Mouse (Mus musculus) heart, embryonic 11.5 days (tissue): ENCODE measurements around the gene Ccdc27. TPM values are rescaled to one million over a fixed set of nuclear protein-coding genes. Genes with fewer than 3 reads are reported as not detected.

Experiments used
- ATAC-seq: fragments of 200-750 bp; cut with Nextera tagmentation; replicated peaks from 2 replicates; pipeline ENCODE4 v1.8.0; 2017; ENCODE audit warnings: moderate library complexity; ENCODE audit not compliant: insufficient number of reproducible peaks, low FRiP score, low TSS enrichment
- H3K27ac ChIP-seq: fragments of 300-500 bp; sonication (generic); 2 replicates; pipeline ENCODE4 v1.5.1; 2014; ENCODE audit warnings: mild to moderate bottlenecking, low read depth, low read length
- H3K27me3 ChIP-seq: fragments of 300-500 bp; sonication (generic); 2 replicates; pipeline ENCODE4 v1.6.1; 2014; ENCODE audit warnings: mild to moderate bottlenecking, low read length, mixed read lengths; ENCODE audit not compliant: control insufficient read depth, insufficient read depth
- H3K36me3 ChIP-seq: fragments of 300-500 bp; sonication (generic); 2 replicates; pipeline ENCODE4 v1.6.1; 2014; ENCODE audit warnings: mild to moderate bottlenecking, low read length, moderate library complexity, mixed read lengths; ENCODE audit not compliant: control insufficient read depth, insufficient read depth
- H3K4me1 ChIP-seq: fragments of 300-500 bp; sonication (generic); 2 replicates; pipeline ENCODE4 v1.6.1; 2014; ENCODE audit warnings: low read length; ENCODE audit not compliant: control insufficient read depth, insufficient read depth
- H3K4me2 ChIP-seq: fragments of 300-500 bp; sonication (generic); 2 replicates; pipeline ENCODE4 v1.6.1; 2014; ENCODE audit warnings: mild to moderate bottlenecking, moderate library complexity
- H3K4me3 ChIP-seq: fragments of 300-500 bp; sonication (generic); 2 replicates; pipeline ENCODE4 v1.5.1; 2014; ENCODE audit warnings: low read depth, low read length
- H3K9ac ChIP-seq: fragments of 300-500 bp; sonication (generic); 2 replicates; pipeline ENCODE4 v1.6.1; 2014; ENCODE audit warnings: mild to moderate bottlenecking, low read depth, low read length, moderate library complexity
- H3K9me3 ChIP-seq: fragments of 300-500 bp; sonication (generic); replicated peaks from 2 replicates; pipeline ENCODE4 v1.6.1; 2016; ENCODE audit warnings: low read length; ENCODE audit not compliant: control insufficient read depth
- WGBS: fragments of 180-500 bp; shearing (Covaris S2); extraction: QIAGEN DNeasy Blood & Tissue Kit; methylation state at CpG from one replicate; pipeline ENCODE4 v1.1.7; 2014; ENCODE audit not compliant: insufficient replicate concordance; 5-methylcytosine and 5-hydroxymethylcytosine counted together
- polyA plus RNA-seq: library from polyadenylated mRNA; unstranded; fragments of >200 nt; fragmentation: Nextera tagmentation; extraction: Ambion mirVana; gene quantifications from 2 replicates; pipeline ENCODE4 v1.2.1, GENCODE M21; 2014

The Ccdc27 gene
- polyA plus RNA-seq, 1 experiment from 2014 or later: not detected

DNA sequence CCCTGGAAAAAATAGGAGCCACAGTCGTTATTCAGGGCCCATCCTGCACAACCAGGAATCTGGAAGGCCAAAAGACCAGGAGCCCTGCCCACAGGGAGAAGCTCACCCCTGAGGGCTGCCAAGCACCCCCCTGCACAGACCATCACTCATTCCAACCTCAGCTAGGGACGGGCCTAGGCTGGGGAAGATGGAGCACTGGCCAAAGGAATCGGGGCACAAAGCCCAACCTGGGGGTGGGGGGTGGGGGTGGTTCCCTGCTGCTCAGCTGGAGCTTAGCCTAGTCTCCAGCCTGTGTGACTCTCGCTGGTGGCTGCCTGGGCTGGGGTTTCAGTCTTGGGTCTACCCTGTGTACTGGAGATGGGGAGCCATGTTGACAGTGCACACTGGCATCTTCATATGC, 19.6 kb downstream of the Ccdc27 start:
- WGBS: 36% methylated on average over 4 of the region's 4 CpGs
- H3K27me3 ChIP-seq: peaks cover 7% of the 10 kb centered on the region; the same call in 1 of the 2 replicates
- peaks cover 44% of the 10 kb centered on the region for H3K4me1 ChIP-seq
- H3K4me3 ChIP-seq: peak overlapping the region; percentile 58; the same call in 1 of the 2 replicates
- peak overlapping the region; percentile 3; the same call in 1 of the 2 replicates for H3K9ac ChIP-seq
- peak overlapping the region; percentile 85 for H3K27ac ChIP-seq
- H3K36me3 ChIP-seq: peaks cover 26% of the 10 kb centered on the region
- ATAC-seq: no peak
- H3K4me2 ChIP-seq: peak overlapping the region; percentile 77
- no peaks in the 10 kb centered on the region for H3K9me3 ChIP-seq

DNA sequence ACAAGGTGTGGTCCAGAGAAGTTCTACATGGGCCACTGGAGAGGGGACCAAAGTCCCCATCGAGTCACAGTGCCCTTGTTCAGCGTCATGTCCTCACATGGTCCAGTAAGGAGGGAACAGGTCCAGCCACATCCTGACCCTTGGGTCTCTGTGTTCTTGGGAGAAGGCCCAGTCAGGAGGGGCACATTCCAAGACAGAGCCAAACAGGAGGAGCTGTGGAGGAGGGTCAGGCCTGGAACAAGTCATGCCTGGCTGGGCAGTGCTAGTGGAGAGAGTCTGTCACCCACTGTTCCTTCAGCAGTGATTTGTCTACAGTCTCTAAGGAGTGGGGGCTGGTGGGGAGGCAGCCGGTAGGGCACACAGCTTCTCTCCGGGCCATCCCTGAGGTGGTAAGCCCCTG, 20.1 kb downstream of the Ccdc27 start:
- WGBS: 75% methylated on average over 4 of the region's 4 CpGs
- Histone ChIP-seq H3K4me2 (no peak overlapping the region; the same call in 1 of the 2 replicates), H3K4me3 (no peak overlapping the region), H3K9ac (peak overlapping the region; percentile 3; the same call in 1 of the 2 replicates), H3K27ac (peak overlapping the region; percentile 85), H3K36me3 (peaks cover 26% of the 10 kb centered on the region), H3K27me3 (peaks cover 3% of the 10 kb centered on the region; the same call in 1 of the 2 replicates), H3K9me3 (no peaks in the 10 kb centered on the region), H3K4me1 (peaks cover 44% of the 10 kb centered on the region)
- ATAC-seq: no peak

GRCm38 (mm10) chr4:154021432-154021831, 21.0 kb downstream of the Ccdc27 start:
- 86% methylated on average over 9 of the region's 9 CpGs for WGBS
- peaks cover 41% of the 10 kb centered on the region for H3K4me1 ChIP-seq
- H3K4me2 ChIP-seq: no peak overlapping the region
- no peak for ATAC-seq
- H3K36me3 ChIP-seq: peaks cover 32% of the 10 kb centered on the region
- H3K27ac ChIP-seq: no peak overlapping the region
- no peaks in the 10 kb centered on the region; the same call in 1 of the 2 replicates for H3K27me3 ChIP-seq
- no peak overlapping the region for H3K4me3 ChIP-seq
- no peak overlapping the region for H3K9ac ChIP-seq
- H3K9me3 ChIP-seq: no peaks in the 10 kb centered on the region

DNA sequence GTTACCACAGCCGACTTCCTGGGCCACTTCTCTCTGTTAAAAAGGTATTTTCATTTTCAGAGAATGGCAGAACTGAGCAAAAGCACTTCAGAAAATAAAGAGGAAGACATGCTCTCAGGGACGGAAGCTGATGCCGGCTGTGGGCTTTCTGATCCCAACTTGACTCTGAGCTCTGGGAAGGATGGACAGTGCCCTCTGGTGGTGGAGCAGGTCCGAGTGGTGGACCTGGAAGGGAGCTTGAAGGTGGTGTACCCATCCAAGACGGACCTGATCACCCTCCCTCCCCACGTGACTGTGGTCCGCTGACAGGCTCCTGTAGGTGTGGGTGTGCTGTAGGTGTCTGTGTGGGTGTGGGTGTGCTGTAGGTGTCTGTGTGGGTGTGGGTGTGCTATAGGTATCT, 22.9 kb downstream of the Ccdc27 start:
- peaks cover 40% of the 10 kb centered on the region for H3K36me3 ChIP-seq
- H3K4me3 ChIP-seq: no peak overlapping the region
- no peak for ATAC-seq
- H3K27ac ChIP-seq: no peak overlapping the region
- no peaks in the 10 kb centered on the region for H3K27me3 ChIP-seq
- WGBS: 71% methylated on average over 7 of the region's 7 CpGs
- H3K9ac ChIP-seq: no peak overlapping the region
- peaks cover 26% of the 10 kb centered on the region for H3K4me1 ChIP-seq
- H3K4me2 ChIP-seq: no peak overlapping the region
- no peaks in the 10 kb centered on the region for H3K9me3 ChIP-seq

- no peak for ATAC-seq
- Histone ChIP-seq H3K27ac (no peak overlapping the region), H3K4me2 (no peak overlapping the region), H3K9ac (no peak overlapping the region), H3K4me3 (no peak overlapping the region), H3K36me3 (peaks cover 34% of the 10 kb centered on the region), H3K27me3 (no peaks in the 10 kb centered on the region), H3K4me1 (peaks cover 13% of the 10 kb centered on the region), H3K9me3 (no peaks in the 10 kb centered on the region)
- WGBS: 94% methylated on average over 11 of the region's 11 CpGs
Measured at GRCm38 (mm10) chr4:154015476-154015875, 27.0 kb downstream of the Ccdc27 start.

DNA sequence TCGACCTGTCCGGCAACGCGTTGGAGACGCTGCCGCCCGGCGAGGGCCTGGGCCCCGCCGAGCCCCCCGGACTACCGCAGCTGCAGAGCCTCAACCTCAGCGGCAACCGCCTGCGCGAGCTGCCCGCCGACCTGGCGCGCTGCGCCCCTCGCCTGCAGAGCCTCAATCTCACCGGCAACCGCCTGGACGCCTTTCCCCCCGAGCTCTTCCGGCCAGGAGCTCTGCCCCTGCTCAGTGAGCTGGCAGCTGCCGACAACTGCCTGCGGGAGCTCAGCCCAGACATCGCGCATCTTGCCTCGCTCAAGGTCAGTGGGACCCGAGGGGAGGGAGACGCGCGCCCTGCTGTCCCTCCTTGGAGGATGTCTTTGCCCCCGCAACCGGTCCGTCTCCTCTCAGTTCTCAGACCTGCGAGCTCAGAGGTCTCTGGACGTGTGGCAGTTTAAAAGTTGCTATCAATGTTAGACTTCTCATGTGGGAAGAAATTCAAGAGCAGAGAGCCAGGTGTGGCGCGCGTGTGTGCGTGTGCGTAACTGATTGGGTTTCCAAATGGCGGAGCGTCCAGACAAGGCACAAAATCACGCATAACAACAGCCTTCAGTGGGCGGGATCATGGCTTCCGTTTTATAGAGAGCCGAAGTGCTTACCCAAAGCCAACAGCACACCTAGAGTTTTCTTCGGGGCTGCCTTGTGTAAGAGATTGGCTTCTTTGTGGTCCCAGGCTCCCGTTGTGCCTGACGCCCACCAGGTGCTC, 30.2 kb downstream of the Ccdc27 start:
- ATAC-seq: no peak

DNA sequence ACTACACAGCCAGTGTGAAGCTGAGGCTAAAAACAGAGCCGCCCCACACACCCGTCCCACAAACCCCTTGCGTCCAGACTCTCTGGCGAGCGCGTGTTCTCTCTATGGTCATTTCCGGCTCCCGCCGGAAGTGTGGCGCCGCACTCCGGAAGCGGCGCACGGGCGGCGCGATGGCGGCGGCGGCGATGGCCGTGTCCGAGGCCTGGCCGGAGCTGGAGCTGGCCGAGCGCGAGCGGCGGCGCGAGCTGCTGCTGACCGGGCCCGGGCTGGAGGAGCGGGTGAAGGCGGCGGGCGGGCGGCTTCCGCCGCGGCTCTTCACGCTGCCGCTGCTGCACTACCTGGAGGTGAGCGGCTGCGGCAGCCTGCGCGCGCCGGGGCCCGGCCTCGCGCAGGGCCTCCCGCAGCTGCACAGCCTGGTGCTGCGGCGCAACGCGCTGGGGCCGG, 30.8 kb downstream of the Ccdc27 start, which contains the start of gene Lrrc47:
Gene Lrrc47 (plus strand): TSS at position 86 of the 444 bp plus-strand sequence.
- Histone ChIP-seq H3K4me1 (peaks cover 13% of the 10 kb centered on the region), H3K4me2 (peak within 1 kb of the TSS; percentile 89), H3K36me3 (peaks cover 14% of the 10 kb centered on the region), H3K9ac (peak within 1 kb of the TSS; percentile 93), H3K4me3 (peak within 1 kb of the TSS; percentile 100), H3K27me3 (no peaks in the 10 kb centered on the region), H3K27ac (peak within 1 kb of the TSS; percentile 68), H3K9me3 (no peaks in the 10 kb centered on the region)
- WGBS: under 1% methylated on average over 50 of the region's 59 CpGs
- peak; percentile 89 for ATAC-seq

More for the DNA sequence above, 30.2 kb downstream of the Ccdc27 start:
- Histone ChIP-seq H3K4me1 (peaks cover 13% of the 10 kb centered on the region), H3K4me3 (peak overlapping the region; percentile 100), H3K4me2 (peak overlapping the region; percentile 89), H3K36me3 (peaks cover 15% of the 10 kb centered on the region), H3K27me3 (no peaks in the 10 kb centered on the region), H3K9ac (peak overlapping the region; percentile 93), H3K27ac (peak overlapping the region; percentile 68), H3K9me3 (no peaks in the 10 kb centered on the region)
- 2% methylated on average over 55 of the region's 55 CpGs for WGBS

DNA sequence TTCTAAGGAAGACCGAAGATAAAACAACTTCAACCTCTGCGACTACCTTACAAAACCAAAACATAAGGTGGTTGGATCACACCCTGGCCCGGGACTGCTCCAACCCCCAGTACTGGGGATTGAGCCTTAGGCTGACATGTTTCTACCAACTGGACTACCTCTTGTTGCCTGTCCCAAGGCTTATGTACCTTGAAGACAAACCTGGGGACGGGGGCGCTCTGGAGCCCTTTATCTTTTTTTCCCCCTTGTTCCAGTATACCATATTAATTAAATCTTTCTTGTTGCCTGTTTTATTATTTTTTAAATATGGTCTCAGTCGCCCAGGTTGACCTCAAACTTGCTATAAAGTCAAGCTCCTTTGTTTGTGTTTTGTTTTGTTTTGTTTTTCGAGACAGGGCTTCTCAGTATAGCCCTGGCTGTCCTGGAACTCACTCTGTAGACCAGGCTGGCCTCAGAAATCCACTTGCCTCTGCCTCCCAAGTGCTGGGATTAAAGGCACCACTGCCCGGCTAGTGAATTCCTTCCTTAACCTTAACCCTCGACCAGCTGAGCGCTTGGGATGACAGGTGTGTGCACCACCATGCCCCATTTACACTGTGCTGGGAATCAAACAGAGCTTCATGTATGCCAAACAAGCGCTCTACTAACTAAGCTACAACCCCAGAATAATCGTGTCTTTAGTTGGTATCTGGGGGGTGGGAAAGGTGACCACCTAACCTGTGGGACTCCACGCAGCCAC, 31.4 kb downstream of the Ccdc27 start:
- no peak for ATAC-seq
- H3K4me1 ChIP-seq: peaks cover 13% of the 10 kb centered on the region
- WGBS: 28% methylated on average over 13 of the region's 13 CpGs
- peak overlapping the region; percentile 89 for H3K4me2 ChIP-seq
- no peaks in the 10 kb centered on the region for H3K27me3 ChIP-seq
- peaks cover 13% of the 10 kb centered on the region for H3K36me3 ChIP-seq
- peak overlapping the region; percentile 100 for H3K4me3 ChIP-seq
- peak overlapping the region; percentile 46; the same call in 1 of the 2 replicates for H3K27ac ChIP-seq
- no peaks in the 10 kb centered on the region for H3K9me3 ChIP-seq
- peak overlapping the region; percentile 93 for H3K9ac ChIP-seq
